Mouse (Mus musculus) liver, adult 2 months (tissue): ENCODE results near the gene Psat1.

Source experiments
- CTCF ChIP-seq: fragments of 200-500 bp; IDR thresholded peaks from 2 replicates; pipeline ENCODE4 v1.5.1; 2011; ENCODE audit warnings: low read depth, low read length, control low read depth
- POLR2A ChIP-seq: fragments of 200-500 bp; IDR thresholded peaks from 2 replicates; pipeline ENCODE4 v1.6.1; 2011; ENCODE audit warnings: low read length, control low read depth; ENCODE audit not compliant: insufficient read depth; ENCODE audit errors: extremely low read depth

- TF ChIP-seq CTCF (no peak), POLR2A (no peak)
These were observed 66.4 kb downstream of the Psat1 start for GRCm38 (mm10) chr19:15880731-15881130.
